Mouse (Mus musculus) bone marrow, adult 2 months (tissue): Measurements from ENCODE around the gene Rela.

Experiments used
- CTCF ChIP-seq: fragments of 200-500 bp; IDR thresholded peaks from 2 replicates; pipeline ENCODE4 v1.5.1; 2011; ENCODE audit warnings: low read length, control low read depth; ENCODE audit not compliant: control insufficient read depth, insufficient read depth
- POLR2A ChIP-seq: fragments of 200-500 bp; IDR thresholded peaks from 2 replicates; pipeline ENCODE4 v1.6.1; 2011; ENCODE audit warnings: low read depth, mild to moderate bottlenecking, control low read depth, low read length, borderline replicate concordance; ENCODE audit not compliant: control insufficient read depth

- TF ChIP-seq CTCF (no peak), POLR2A (no peak)
Measured at GRCm38 (mm10) chr19:5685861-5686260, 48.6 kb downstream of the Rela start.
